Mouse (Mus musculus) olfactory bulb, adult 2 months (tissue): ENCODE data around the gene Ccnd3.

Experiments
- CTCF ChIP-seq: fragments of 200-500 bp; IDR thresholded peaks from 2 replicates; pipeline ENCODE4 v1.5.1; 2012; ENCODE audit warnings: low read depth, mild to moderate bottlenecking, low read length, moderate library complexity; ENCODE audit not compliant: insufficient read depth
- POLR2A ChIP-seq: fragments of 200-500 bp; IDR thresholded peaks from 2 replicates; pipeline ENCODE4 v1.6.1; 2012; ENCODE audit warnings: mild to moderate bottlenecking, low read depth, low read length, moderate library complexity; ENCODE audit not compliant: insufficient read depth

DNA sequence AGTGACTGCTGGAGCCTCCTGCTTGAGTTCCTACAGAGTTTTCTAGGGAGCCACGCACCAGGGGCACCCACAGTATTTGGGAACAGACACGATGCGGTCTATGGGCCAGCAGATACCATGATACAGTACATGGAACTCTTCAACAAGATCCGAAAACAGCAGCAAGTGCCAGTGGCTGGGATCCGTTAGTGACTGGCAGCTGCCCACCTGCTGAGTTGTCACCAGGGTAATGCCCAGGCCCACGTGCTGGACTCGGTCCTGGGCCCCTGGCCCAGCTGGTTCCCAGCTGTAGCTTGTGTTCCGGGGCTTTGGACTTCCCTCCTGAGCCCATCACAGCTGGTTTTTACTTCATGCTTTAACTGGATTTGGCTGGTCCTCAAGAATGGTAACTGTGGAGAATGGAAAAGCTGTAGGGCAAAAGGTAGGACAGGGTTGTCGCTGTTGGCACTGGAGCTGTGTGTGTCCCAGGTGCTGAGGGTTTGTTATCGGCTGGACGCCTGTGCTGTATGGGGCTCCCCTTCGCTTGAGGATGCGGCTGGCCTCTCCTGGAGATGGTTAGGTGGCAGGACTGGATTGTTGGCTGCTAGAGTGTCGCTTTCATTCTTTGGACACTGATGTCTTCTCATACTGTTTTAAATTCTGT lies 118.2 kb downstream of the Ccnd3 start:
- TF ChIP-seq CTCF: no peak
- TF ChIP-seq POLR2A: no peak
